Mouse (Mus musculus): ENCODE results near the gene Trabd. TPM values are rescaled to one million over a fixed set of nuclear protein-coding genes. Genes with fewer than 3 reads are reported as not detected.

Trabd gene
- total RNA-seq, 2 experiments from 2014 or later: 28.5 to 33.6 TPM

GRCm38 (mm10) chr15:89118007-89118406, 43.1 kb downstream of the Trabd start:
- Histone ChIP-seq H3K27ac (no peak overlapping the region), H3K4me3 (no peak overlapping the region)
- peak; percentile 50 for TF ChIP-seq CTCF (IDR thresholded peaks at IDR 0.05)
- intact Hi-C loops (cut with DNase I): no loop called here
- DNase-seq: no peak

GRCm38 (mm10) chr15:89122649-89123366, 47.9 kb downstream of the Trabd start, which contains the start of gene Tubgcp6:
Gene Tubgcp6, minus strand, starts transcription at chr15:89123112.
- TF ChIP-seq CTCF (IDR thresholded peaks at IDR 0.05): no peak
- peak; percentile 96 for DNase-seq
- peak within 1 kb of the TSS; percentile 94 for H3K27ac ChIP-seq
- intact Hi-C loops (cut with DNase I): no loop called here
- peak within 1 kb of the TSS; percentile 99 for H3K4me3 ChIP-seq

GRCm38 (mm10) chr15:89123595-89123994, 48.7 kb downstream of the Trabd start:
- DNase-seq: peak; percentile 25
- no peak; the same call in 1 of the 2 replicates for TF ChIP-seq CTCF (IDR thresholded peaks at IDR 0.05)
- H3K27ac ChIP-seq: peak overlapping the region; percentile 94
- peak overlapping the region; percentile 99 for H3K4me3 ChIP-seq
- intact Hi-C loops (cut with DNase I): no loop called here

- TF ChIP-seq CTCF (IDR thresholded peaks at IDR 0.05): no peak
- intact Hi-C loops (cut with DNase I): no loop called here
- no peak overlapping the region for H3K4me3 ChIP-seq
- DNase-seq: peak; percentile 12
- no peak overlapping the region for H3K27ac ChIP-seq
Observed at GRCm38 (mm10) chr15:89124312-89124711, 49.4 kb downstream of the Trabd start.

GRCm38 (mm10) chr15:89125351-89125750, 50.4 kb downstream of the Trabd start:
- DNase-seq: peak; percentile 15
- Histone ChIP-seq H3K4me3 (no peak overlapping the region), H3K27ac (no peak overlapping the region)
- TF ChIP-seq CTCF (IDR thresholded peaks at IDR 0.05): no peak
- intact Hi-C loops (cut with DNase I): loop anchor here (5.0 kb wide), 1 partner anchor 87 kb away; the partner anchor contains the start of gene Ppp6r2

GRCm38 (mm10) chr15:89126622-89127021, 51.7 kb downstream of the Trabd start:
- intact Hi-C loops (cut with DNase I): loop anchor here (5.0 kb wide), 1 partner anchor 86 kb away; the partner anchor contains the start of gene Ppp6r2
- DNase-seq: peak; percentile 14
- Histone ChIP-seq H3K27ac (no peak overlapping the region), H3K4me3 (no peak overlapping the region)
- no peak for TF ChIP-seq CTCF (IDR thresholded peaks at IDR 0.05)

- H3K4me3 ChIP-seq: peak overlapping the region; percentile 91
- DNase-seq: peak; percentile 32
- intact Hi-C loops (cut with DNase I): loop anchor here (5.0 kb wide), 1 partner anchor 85 kb away; the partner anchor contains the start of gene Ppp6r2
- TF ChIP-seq CTCF (IDR thresholded peaks at IDR 0.05): no peak
- peak overlapping the region; percentile 96 for H3K27ac ChIP-seq
Observed at GRCm38 (mm10) chr15:89127364-89127940, 52.5 kb downstream of the Trabd start.

GRCm38 (mm10) chr15:89128382-89129350, 53.7 kb downstream of the Trabd start, which contains the start of gene Hdac10:
Gene Hdac10, minus strand, starts transcription at chr15:89128700.
- intact Hi-C loops (cut with DNase I): loop anchor here (5.0 kb wide), 1 partner anchor 84 kb away; the partner anchor contains the start of gene Ppp6r2
- Histone ChIP-seq H3K4me3 (peak within 1 kb of the TSS; percentile 91), H3K27ac (peak within 1 kb of the TSS; percentile 96)
- DNase-seq: peak; percentile 89
- peak; percentile 91 for TF ChIP-seq CTCF (IDR thresholded peaks at IDR 0.05)

- DNase-seq: no peak
- no peak for TF ChIP-seq CTCF (IDR thresholded peaks at IDR 0.05)
- H3K27ac ChIP-seq: no peak overlapping the region
- no peak overlapping the region for H3K4me3 ChIP-seq
- intact Hi-C loops (cut with DNase I): no loop called here
Observed at GRCm38 (mm10) chr15:89130245-89130644, 55.3 kb downstream of the Trabd start.

- intact Hi-C loops (cut with DNase I): no loop called here
- no peak for DNase-seq
- no peak overlapping the region for H3K4me3 ChIP-seq
- H3K27ac ChIP-seq: no peak overlapping the region
- no peak for TF ChIP-seq CTCF (IDR thresholded peaks at IDR 0.05)
Observed at GRCm38 (mm10) chr15:89131316-89131715, 56.4 kb downstream of the Trabd start.

Other genes starting within 250 kb of the Trabd start
- 10 to 100 TPM; 34.4 to 46.6 TPM for gene Pim3, start 212.9 kb upstream of the Trabd start, total RNA-seq (2021)
- not detected for gene Ttll8, start 120.7 kb upstream of the Trabd start, total RNA-seq (2021)
- not detected for gene Mlc1, start 96.1 kb upstream of the Trabd start, total RNA-seq (2021)
- not detected for gene Mov10l1, start 92.2 kb upstream of the Trabd start, total RNA-seq (2021)
- not detected for gene Panx2, start 15.4 kb upstream of the Trabd start, total RNA-seq (2021)
- gene Selenoo, start 14.0 kb downstream of the Trabd start, total RNA-seq (2021): 10 to 100 TPM; 13.8 to 15.6 TPM
- 1 to 10 TPM; 6.8 to 8.4 TPM for gene Tubgcp6, start 48.0 kb downstream of the Trabd start, total RNA-seq (2021)
- gene Hdac10, start 53.6 kb downstream of the Trabd start, total RNA-seq (2021): 1 to 10 TPM; 5.9 to 6.4 TPM
- gene Mapk12, start 65.6 kb downstream of the Trabd start, total RNA-seq (2021): 100 to 1,000 TPM; 128 TPM
- gene Mapk11, start 74.5 kb downstream of the Trabd start, total RNA-seq (2021): 1 to 10 TPM; 1.0 to 1.1 TPM
- 1 to 10 TPM; 8.3 to 8.7 TPM for gene Plxnb2, start 105.7 kb downstream of the Trabd start, total RNA-seq (2021)
- gene Dennd6b, start 121.4 kb downstream of the Trabd start, total RNA-seq (2021): 10 to 100 TPM in 1 of 2 experiments, 1 to 10 TPM in 1; 8.9 to 10.9 TPM
- 10 to 100 TPM; 90.7 to 94.1 TPM for gene Ppp6r2, start 136.4 kb downstream of the Trabd start, total RNA-seq (2021)
- gene Sbf1, start 240.2 kb downstream of the Trabd start, total RNA-seq (2021): 10 to 100 TPM; 55.1 to 70.5 TPM
- gene Adm2, start 247.6 kb downstream of the Trabd start, total RNA-seq (2021): not detected